ENCODE assay signal across 10 mouse cellular contexts in genomic region chr16:63817606-63818005, GRCm38 (mm10). TPM values are rescaled to one million over a fixed set of nuclear protein-coding genes. Genes with fewer than 3 reads are reported as not detected.
A peak's percentile ranks its signal among the peaks of the same experiment; 100 is the strongest.
DNase-seq lines count a peak whose midpoint lies in the region; ATAC-seq and TF ChIP-seq lines count a peak whose summit lies in the region.
"Had no signal": no experiment of that assay in that cellular context is flagged by ENCODE, and none has a peak within 500 bp of the region (broad histone marks: within the 10 kb centered on the region; RNA-seq: fewer than 3 reads in every experiment).

No protein-coding gene starts in this region.

- DNase-seq in lung, adult 18-20 months = no peak
- DNase-seq in forebrain, embryonic 10.5 days (ENCODE audit: extremely low spot score, low spot score) = no peak
- DNase-seq in thymus, adult 18-20 months = no peak
- DNase-seq: adrenal gland, postnatal 25 days; kidney, adult 2 months; thymus, adult 2 months had no signal

- no peak overlapping the region for H3K9ac ChIP-seq in lung, embryonic 16.5 days (ENCODE audit: low read length)
- H3K9ac ChIP-seq in hindbrain, embryonic 15.5 days = no peak overlapping the region

- no peak overlapping the region for H3K4me2 ChIP-seq in lung, embryonic 16.5 days (ENCODE audit: low read depth, low read length)
- H3K4me2 ChIP-seq in hindbrain, embryonic 15.5 days = peak overlapping the region; percentile 16

- H3K9me3 ChIP-seq in lung, embryonic 16.5 days (ENCODE audit: control insufficient read depth, low read length) = no peaks in the 10 kb centered on the region
- no peaks in the 10 kb centered on the region for H3K9me3 ChIP-seq in forebrain, embryonic 10.5 days
- no peaks in the 10 kb centered on the region for H3K9me3 ChIP-seq in hindbrain, embryonic 15.5 days

- no peak for TF ChIP-seq POLR2A in olfactory bulb, adult 2 months (IDR thresholded peaks at IDR 0.05; ENCODE audit: insufficient read depth, low read depth, low read length)

- H3K4me1 ChIP-seq in lung, embryonic 16.5 days (replicated peaks; ENCODE audit: control insufficient read depth, insufficient read depth, low read length) = no peaks in the 10 kb centered on the region
- H3K4me1 ChIP-seq in forebrain, embryonic 10.5 days = peaks cover 24% of the 10 kb centered on the region
- peaks cover 10% of the 10 kb centered on the region for H3K4me1 ChIP-seq in hindbrain, embryonic 15.5 days (replicated peaks)
- H3K4me1 ChIP-seq in olfactory bulb, adult 2 months (ENCODE audit: control insufficient read depth, insufficient read depth, low read length) = no peaks in the 10 kb centered on the region

- ATAC-seq in lung, embryonic 16.5 days (ENCODE audit: low read depth) = peak; percentile 73
- peak; percentile 38; the same call in 1 of the 2 replicates for ATAC-seq in hindbrain, embryonic 15.5 days (ENCODE audit: low FRiP score, low read depth)
- no peak for ATAC-seq in activated CD4-positive, CD25-positive, alpha-beta regulatory T cell, adult 4 months

- H3K27ac ChIP-seq in lung, embryonic 16.5 days (ENCODE audit: low read length) = peak overlapping the region; percentile 30
- peak overlapping the region; percentile 42; the same call in 1 of the 2 replicates for H3K27ac ChIP-seq in forebrain, embryonic 10.5 days
- peak overlapping the region; percentile 57 for H3K27ac ChIP-seq in hindbrain, embryonic 15.5 days (replicated peaks)
- H3K27ac ChIP-seq in olfactory bulb, adult 2 months (ENCODE audit: insufficient read depth, low read depth, low read length) = peak overlapping the region; percentile 23; the same call in 1 of the 2 replicates

- H3K27me3 ChIP-seq in lung, embryonic 16.5 days (ENCODE audit: control insufficient read depth, insufficient read depth, low read depth, low read length) = no peaks in the 10 kb centered on the region
- H3K27me3 ChIP-seq in forebrain, embryonic 10.5 days (ENCODE audit: poor library complexity, severe bottlenecking) = no peaks in the 10 kb centered on the region
- H3K27me3 ChIP-seq in hindbrain, embryonic 15.5 days = no peaks in the 10 kb centered on the region

- H3K4me3 ChIP-seq in lung, embryonic 16.5 days (ENCODE audit: low read length) = no peak overlapping the region
- H3K4me3 ChIP-seq in forebrain, embryonic 10.5 days = no peak overlapping the region
- H3K4me3 ChIP-seq in hindbrain, embryonic 15.5 days = no peak overlapping the region
- no peak overlapping the region for H3K4me3 ChIP-seq in olfactory bulb, adult 2 months (ENCODE audit: insufficient read depth, low read depth, low read length)

- 44% methylated on average over 6 of the region's 6 CpGs for WGBS in lung, embryonic 16.5 days
- 64% methylated on average over 6 of the region's 6 CpGs for WGBS in forebrain, embryonic 10.5 days
- WGBS in hindbrain, embryonic 15.5 days = 19% methylated on average over 6 of the region's 6 CpGs
- WGBS in olfactory bulb, adult 2 months = 12% methylated on average over 6 of the region's 6 CpGs

- no peak for TF ChIP-seq CTCF in olfactory bulb, adult 2 months (IDR thresholded peaks at IDR 0.05; ENCODE audit: insufficient read depth, low read depth, low read length)

- no peaks in the 10 kb centered on the region for H3K36me3 ChIP-seq in lung, embryonic 16.5 days (ENCODE audit: control insufficient read depth, insufficient read depth, low read length)
- H3K36me3 ChIP-seq in forebrain, embryonic 10.5 days (replicated peaks) = no peaks in the 10 kb centered on the region
- no peaks in the 10 kb centered on the region for H3K36me3 ChIP-seq in hindbrain, embryonic 15.5 days

RNA-seq across cellular contexts. Expression of gene Epha3, which starts 46.4 kb away (rescaled TPM):
- polyA plus RNA-seq in lung, embryonic 16.5 days (2015; fragmentation: Nextera tagmentation; extraction: Ambion mirVana) = 34.1 and 36.3 TPM in 2 replicates
- polyA plus RNA-seq in forebrain, embryonic 10.5 days (2016; fragmentation: Nextera tagmentation; extraction: Ambion mirVana) = 47.0 and 51.8 TPM in 2 replicates
- 19.7 and 26.0 TPM in 2 replicates for polyA plus RNA-seq in hindbrain, embryonic 15.5 days (2015; fragmentation: Nextera tagmentation; extraction: Ambion mirVana)
- not detected in 2 replicates for polyA plus RNA-seq in olfactory bulb, adult 2 months (2012; ENCODE audit: insufficient read depth, insufficient read length, low replicate concordance, missing spikeins)
- polyA plus RNA-seq in activated CD4-positive, CD25-positive, alpha-beta regulatory T cell, adult 4 months (2017; shearing (Covaris generic)) = 1 to 10 TPM in 1 of 2 experiments, under 1 TPM in 1; 0.57 to 1.2 TPM
